Mouse (Mus musculus) thymus, adult 18-20 months (tissue): Measurements from ENCODE around the gene Rpl9-ps6.

Experiments used
- DNase-seq, 2 experiments: peaks; one replicate each; pipeline ENCODE4 v3.0.0; 2022; ENCODE audit warnings: mixed read lengths in 2 of 2

Gene Rpl9-ps6

GRCm38 (mm10) chr19:32466478-32466877 lies at the start of gene Rpl9-ps6:
Gene Rpl9-ps6, minus strand, starts transcription at chr19:32466578.
- DNase-seq: no peak

- DNase-seq: no peak
Measured at GRCm38 (mm10) chr19:32512518-32512917, 46.1 kb upstream of the Rpl9-ps6 start.

- no peak for DNase-seq
Measured at GRCm38 (mm10) chr19:32510962-32511361, 44.6 kb upstream of the Rpl9-ps6 start.

GRCm38 (mm10) chr19:32510267-32510666 lies 43.9 kb upstream of the Rpl9-ps6 start:
- DNase-seq: no peak

- DNase-seq: no peak
Measured at GRCm38 (mm10) chr19:32507526-32507925, 41.1 kb upstream of the Rpl9-ps6 start.

- DNase-seq: no peak
Measured at GRCm38 (mm10) chr19:32507100-32507499, 40.7 kb upstream of the Rpl9-ps6 start.

GRCm38 (mm10) chr19:32506514-32506913 lies 40.1 kb upstream of the Rpl9-ps6 start:
- DNase-seq: no peak

- DNase-seq: no peak
Measured at GRCm38 (mm10) chr19:32506081-32506480, 39.7 kb upstream of the Rpl9-ps6 start.

GRCm38 (mm10) chr19:32501414-32501813 lies 35.0 kb upstream of the Rpl9-ps6 start:
- no peak for DNase-seq

GRCm38 (mm10) chr19:32498002-32498401 lies 31.6 kb upstream of the Rpl9-ps6 start:
- no peak for DNase-seq

GRCm38 (mm10) chr19:32497411-32497810 lies 31.0 kb upstream of the Rpl9-ps6 start:
- DNase-seq: no peak

GRCm38 (mm10) chr19:32495034-32495433 lies 28.7 kb upstream of the Rpl9-ps6 start:
- no peak for DNase-seq

- DNase-seq: no peak
Measured at GRCm38 (mm10) chr19:32494611-32495010, 28.2 kb upstream of the Rpl9-ps6 start.

- no peak for DNase-seq
Measured at GRCm38 (mm10) chr19:32493471-32493870, 27.1 kb upstream of the Rpl9-ps6 start.

- no peak for DNase-seq
Measured at GRCm38 (mm10) chr19:32492981-32493380, 26.6 kb upstream of the Rpl9-ps6 start.

GRCm38 (mm10) chr19:32492339-32492738 lies 26.0 kb upstream of the Rpl9-ps6 start:
- no peak for DNase-seq

GRCm38 (mm10) chr19:32490976-32491375 lies 24.6 kb upstream of the Rpl9-ps6 start:
- no peak for DNase-seq

- DNase-seq: no peak
Measured at GRCm38 (mm10) chr19:32489166-32489895, 23.0 kb upstream of the Rpl9-ps6 start.

- DNase-seq: no peak
Measured at GRCm38 (mm10) chr19:32487595-32488255, 21.3 kb upstream of the Rpl9-ps6 start.

GRCm38 (mm10) chr19:32486106-32486724 lies 19.8 kb upstream of the Rpl9-ps6 start:
- DNase-seq: peak; percentile 62 to 69

- peak; percentile 79 to 80 for DNase-seq
Measured at GRCm38 (mm10) chr19:32485681-32486105, 19.3 kb upstream of the Rpl9-ps6 start, which contains the start of gene Minpp1. Gene Minpp1, plus strand, starts transcription at chr19:32485769.

- no peak for DNase-seq
Measured at GRCm38 (mm10) chr19:32484941-32485660, 18.7 kb upstream of the Rpl9-ps6 start.

GRCm38 (mm10) chr19:32481511-32481910 lies 15.1 kb upstream of the Rpl9-ps6 start:
- DNase-seq: no peak
